Mouse (Mus musculus) adrenal gland, postnatal 0 days (tissue): ENCODE data around the gene Gm4884. TPM values are rescaled to one million over a fixed set of nuclear protein-coding genes. Genes with fewer than 3 reads are reported as not detected.

Experiments used
- polyA plus RNA-seq: library from polyadenylated mRNA; unstranded; fragments of >200 nt; fragmentation: Nextera tagmentation; extraction: Ambion mirVana; gene quantifications from 2 replicates; pipeline ENCODE4 v1.2.1, GENCODE M21; 2015

The Gm4884 gene
- not detected in 2 replicates for polyA plus RNA-seq

GRCm38 (mm10) chr7:41032419-41032818 lies at the start of gene Gm4884:
Gm4884 (plus strand) TSS chr7:41032719.

GRCm38 (mm10) chr7:40987243-40987642 lies 45.3 kb upstream of the Gm4884 start, which contains the start of gene 4930433I11Rik:
4930433I11Rik (plus strand) TSS chr7:40987543.

Other genes with a start within 250 kb of the Gm4884 start
- 3.5 and 5.7 TPM in 2 replicates for gene Vstm2b, start 134.4 kb upstream of the Gm4884 start, polyA plus RNA-seq
- not detected in 2 replicates for gene 4930433I11Rik, start 45.2 kb upstream of the Gm4884 start, polyA plus RNA-seq
- not detected in 2 replicates for gene Gm5592, start 121.1 kb downstream of the Gm4884 start, polyA plus RNA-seq